Mouse (Mus musculus): ENCODE results near the gene Nthl1.

DNA sequence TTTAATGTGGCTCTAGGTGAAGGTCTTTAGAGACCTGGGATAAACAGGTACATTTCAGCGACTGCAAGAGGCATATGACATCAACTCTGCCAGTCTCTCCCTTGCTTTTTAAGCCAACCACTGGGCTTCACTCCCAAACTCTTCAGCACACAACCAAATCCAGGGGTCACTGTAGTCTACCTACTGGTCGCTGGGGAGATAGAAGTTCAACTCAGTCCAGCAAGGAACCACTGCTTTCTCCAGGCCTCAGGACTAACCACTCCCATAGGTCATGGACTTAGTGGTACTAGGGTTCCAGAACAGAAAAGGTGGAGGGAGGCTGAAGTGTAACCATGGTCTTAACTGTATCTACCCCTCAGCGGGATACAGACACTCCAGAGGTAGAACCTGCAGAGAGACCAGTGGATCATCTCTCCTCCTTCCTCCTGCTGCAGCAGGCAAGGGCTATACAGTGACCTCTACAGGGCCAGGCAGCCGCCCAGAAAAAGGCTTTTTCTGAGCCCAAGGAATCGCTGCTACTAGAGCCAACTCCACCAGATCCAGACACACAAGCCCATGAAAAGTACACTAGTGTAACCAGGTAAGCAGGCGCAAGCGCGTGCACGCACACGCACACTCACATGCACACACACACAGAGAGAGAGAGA lies 16.4 kb downstream of the Nthl1 start:
- TF ChIP-seq USF1 (IDR thresholded peaks at IDR 0.05; ENCODE audit: low read depth) (no peak), POLR2A (IDR thresholded peaks at IDR 0.05; ENCODE audit: insufficient read length, low read depth) (no peak), TCF12 (IDR thresholded peaks at IDR 0.05; ENCODE audit: insufficient read depth, poor library complexity, severe bottlenecking) (no peak), REST (IDR thresholded peaks at IDR 0.05; ENCODE audit: insufficient read depth, insufficient read length) (no peak), MYOD1 (IDR thresholded peaks at IDR 0.05; ENCODE audit: control insufficient read depth in 1 of 3, insufficient read length in 2 of 3, low read depth in 2 of 3) (no peak), SRF (IDR thresholded peaks at IDR 0.05; ENCODE audit: control insufficient read depth, insufficient read length, low read depth) (no peak), POLR2AphosphoS2 (IDR thresholded peaks at IDR 0.05; ENCODE audit: insufficient read length, low read depth) (no peak), MYOG (IDR thresholded peaks at IDR 0.05; ENCODE audit: control insufficient read depth in 1 of 3, insufficient read depth in 1 of 3, insufficient read length in 2 of 3, low read depth in 2 of 3) (no peak)

Measured in myocyte (in vitro differentiated cells).